In genomic region chr3:30421948-30422347, GRCm38 (mm10) we compare ENCODE assay signal across 4 mouse cellular contexts.
DNase-seq lines count a peak whose midpoint lies in the region; TF ChIP-seq lines count a peak whose summit lies in the region.
"Not testable (repeated sequence)": the region's sequence is repeated elsewhere in the genome, so short reads cannot be mapped to it uniquely, and the experiment has no call there.

No protein-coding gene starts in this region.

- not testable (repeated sequence) for H3K4me1 ChIP-seq in MEL (ENCODE audit: control insufficient read depth in 1 of 2, insufficient read depth in 2 of 2, low read length in 2 of 2); erythroblast, embryonic 14.5 days (ENCODE audit: control insufficient read depth); megakaryocyte, embryonic 14.5 days
- peaks cover 39% of the 10 kb centered on the region for H3K4me1 ChIP-seq in limb, embryonic 10.5 days

- H3K27ac ChIP-seq in MEL (ENCODE audit: control insufficient read depth, low read depth, low read length) = not testable (repeated sequence)
- H3K27ac ChIP-seq in limb, embryonic 10.5 days = peak overlapping the region; percentile 91

- H3K4me3 ChIP-seq in MEL (ENCODE audit: control insufficient read depth in 1 of 2, insufficient read depth in 1 of 2, low read depth in 2 of 2, low read length in 2 of 2) = peak overlapping the region; percentile 63 to 74
- peak overlapping the region; percentile 9 for H3K4me3 ChIP-seq in erythroblast, embryonic 14.5 days (replicated peaks)
- not testable (repeated sequence) for H3K4me3 ChIP-seq in limb, embryonic 10.5 days
- peak overlapping the region; percentile 85 for H3K4me3 ChIP-seq in megakaryocyte, embryonic 14.5 days (replicated peaks)

- TF ChIP-seq POLR2A in MEL (IDR thresholded peaks at IDR 0.05; ENCODE audit: control insufficient read depth in 1 of 2, insufficient read depth in 1 of 2, low read depth in 1 of 2, low read length in 2 of 2, poor library complexity in 1 of 2) = not testable (repeated sequence)

- not testable (repeated sequence) for H3K79me2 ChIP-seq in MEL (ENCODE audit: control insufficient read depth, insufficient read depth, low read length, poor library complexity)

- not testable (repeated sequence) for TF ChIP-seq EP300 in MEL (IDR thresholded peaks at IDR 0.05; ENCODE audit: low read depth in 1 of 2, low read length in 2 of 2)

- not testable (repeated sequence) for H3K9me3 ChIP-seq in MEL (replicated peaks; ENCODE audit: insufficient read depth, low read length); erythroblast, embryonic 14.5 days (ENCODE audit: control insufficient read depth, low read length); limb, embryonic 10.5 days (replicated peaks); megakaryocyte, embryonic 14.5 days

- H3K36me3 ChIP-seq in MEL (ENCODE audit: control insufficient read depth in 1 of 2, insufficient read depth in 2 of 2, low read length in 2 of 2); erythroblast, embryonic 14.5 days (ENCODE audit: control insufficient read depth); megakaryocyte, embryonic 14.5 days (replicated peaks; ENCODE audit: low read length): not testable (repeated sequence)
- H3K36me3 ChIP-seq in limb, embryonic 10.5 days = peaks cover 29% of the 10 kb centered on the region

- H3K27me3 ChIP-seq in MEL (ENCODE audit: control insufficient read depth in 1 of 2, insufficient read depth in 2 of 2, low read length in 2 of 2); erythroblast, embryonic 14.5 days (ENCODE audit: control insufficient read depth); limb, embryonic 10.5 days (ENCODE audit: low read depth, poor library complexity, severe bottlenecking); megakaryocyte, embryonic 14.5 days (replicated peaks): not testable (repeated sequence)

- H3K9ac ChIP-seq in MEL (ENCODE audit: control insufficient read depth, low read depth, low read length, poor library complexity, severe bottlenecking) = peak overlapping the region; percentile 48

- TF ChIP-seq RAD21 in MEL (IDR thresholded peaks at IDR 0.05; ENCODE audit: low read depth, low read length) = not testable (repeated sequence)

- TF ChIP-seq CTCF in MEL (IDR thresholded peaks at IDR 0.05 in 2 of 3, conservative IDR thresholded peaks at IDR 0.05 in 1 of 3; ENCODE audit: control insufficient read depth in 1 of 3, insufficient read depth in 1 of 3, low read depth in 2 of 3, low read length in 3 of 3, poor library complexity in 1 of 3, severe bottlenecking in 1 of 3) = not testable (repeated sequence)

- 91% methylated on average over 4 of the region's 4 CpGs for WGBS in limb, embryonic 10.5 days

- peak; percentile 30 for DNase-seq in MEL (ENCODE audit: low read depth, low spot score)
- DNase-seq in limb, embryonic 10.5 days (ENCODE audit: low spot score) = not testable (repeated sequence)
